Mouse (Mus musculus): ENCODE results near the gene Mis12. TPM values are rescaled to one million over a fixed set of nuclear protein-coding genes. Genes with fewer than 3 reads are reported as not detected.

Mis12 gene
- polyA plus RNA-seq, 1 experiment from 2014 or later: 54.0 TPM

DNA sequence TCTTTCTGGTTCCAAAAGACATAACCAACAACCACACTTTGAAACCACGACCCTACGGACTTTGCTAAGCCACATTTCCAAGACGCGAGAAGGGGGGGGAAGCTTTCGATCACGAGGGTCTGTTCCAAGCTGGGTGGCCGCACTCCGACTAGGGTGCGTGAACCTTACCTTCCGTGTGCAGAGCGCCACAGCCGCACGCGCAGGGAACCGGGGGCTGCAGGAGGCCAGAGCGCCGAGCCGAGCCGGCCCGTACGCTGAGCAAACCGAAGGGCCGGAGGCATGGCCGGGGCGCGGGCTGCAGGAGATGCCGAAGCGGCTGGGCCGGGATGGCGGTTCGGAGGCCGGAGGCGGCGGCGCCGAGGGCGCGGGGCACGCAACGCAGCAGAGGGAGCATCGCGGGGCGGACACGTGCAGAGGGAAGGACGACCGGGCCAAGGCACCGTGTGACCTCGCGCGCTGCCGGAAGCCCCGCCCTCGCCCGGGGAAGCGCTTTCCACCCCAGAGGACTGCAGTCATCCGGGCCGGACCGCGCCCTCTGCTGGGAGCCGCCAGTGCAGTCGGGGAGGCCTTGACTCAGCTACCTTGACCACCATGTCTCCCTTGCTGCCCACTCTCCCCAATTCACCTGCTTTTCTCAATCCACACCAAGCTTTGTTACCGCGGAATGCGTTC, 36.7 kb upstream of the Mis12 start, which contains the start of gene C1qbp:
Gene C1qbp (minus strand): TSS at position 470 of the 672 bp plus-strand sequence.
- peak; percentile 91 for ATAC-seq (ENCODE audit: insufficient number of reproducible peaks, insufficient read depth, low FRiP score, low TSS enrichment, low read depth)
- WGBS: under 1% methylated on average over 53 of the region's 64 CpGs
- Histone ChIP-seq H3K27ac (peak within 1 kb of the TSS; percentile 66), H3K4me2 (peak within 1 kb of the TSS; percentile 76), H3K4me3 (replicated peaks) (peak within 1 kb of the TSS; percentile 99), H3K27me3 (no peaks in the 10 kb centered on the region), H3K9ac (replicated peaks) (peak within 1 kb of the TSS; percentile 91), H3K9me3 (no peaks in the 10 kb centered on the region), H3K36me3 (peaks cover 69% of the 10 kb centered on the region), H3K4me1 (replicated peaks) (peaks cover 12% of the 10 kb centered on the region)

DNA sequence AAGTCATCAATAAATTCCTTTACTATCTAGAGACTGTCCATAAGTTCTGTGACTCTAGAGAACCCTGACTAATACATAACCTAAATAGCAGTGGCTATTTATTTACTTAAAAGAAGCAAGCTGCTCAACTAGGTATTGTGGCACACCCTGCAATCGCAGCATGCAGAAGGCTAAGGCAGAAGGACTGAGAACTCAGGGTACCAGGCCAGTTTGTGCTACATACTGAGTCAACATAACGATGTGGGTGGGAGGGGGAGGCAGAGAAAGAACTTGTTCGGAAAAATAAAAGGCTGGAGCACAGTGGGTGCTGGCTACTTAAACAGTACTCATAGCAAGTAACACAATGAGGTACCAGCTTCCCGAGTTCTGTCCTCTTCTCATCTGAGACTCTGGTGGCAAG, 18.2 kb upstream of the Mis12 start:
- Histone ChIP-seq H3K4me3 (replicated peaks) (no peak overlapping the region), H3K4me2 (no peak overlapping the region), H3K27ac (no peak overlapping the region), H3K4me1 (replicated peaks) (peaks cover 12% of the 10 kb centered on the region), H3K9me3 (no peaks in the 10 kb centered on the region), H3K9ac (replicated peaks) (no peak overlapping the region), H3K27me3 (no peaks in the 10 kb centered on the region), H3K36me3 (peaks cover 50% of the 10 kb centered on the region)
- 88% methylated on average over 4 of the region's 4 CpGs for WGBS
- ATAC-seq (ENCODE audit: insufficient number of reproducible peaks, insufficient read depth, low FRiP score, low TSS enrichment, low read depth): no peak

DNA sequence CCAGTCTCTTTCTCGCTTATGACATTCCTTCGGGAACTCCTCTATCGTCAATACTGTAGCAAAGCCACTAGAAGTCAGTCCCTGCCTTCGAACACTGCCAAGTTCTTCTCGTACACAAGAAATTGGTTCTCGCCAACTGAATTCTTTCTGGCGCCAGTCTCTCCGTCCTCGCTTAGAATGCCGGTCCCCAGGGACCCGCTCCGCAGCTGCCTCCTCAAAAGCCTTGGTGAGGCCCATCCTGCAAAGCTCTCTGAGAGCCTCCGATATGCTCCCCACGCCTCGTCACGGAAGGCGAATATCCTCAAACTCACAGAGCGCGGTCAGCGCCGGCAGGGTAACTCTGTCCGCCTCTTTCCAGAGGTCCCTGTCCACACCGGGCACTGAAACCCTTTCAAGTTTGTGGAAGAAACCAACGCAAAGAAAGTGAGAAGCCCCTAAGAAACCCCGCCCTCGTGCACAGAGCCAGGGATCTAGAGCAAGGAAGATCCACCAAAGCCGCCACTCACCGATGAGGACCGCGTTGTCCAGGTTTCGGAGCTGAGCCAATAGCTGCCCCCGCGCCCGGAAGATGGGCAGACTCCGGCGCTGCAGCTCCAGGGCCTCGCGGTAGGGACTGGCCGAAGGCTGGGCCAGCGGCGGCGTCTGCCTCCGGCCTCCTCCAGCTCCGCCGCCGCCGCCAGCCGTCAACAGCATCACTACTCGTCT, 15.6 kb upstream of the Mis12 start:
- Histone ChIP-seq H3K4me1 (replicated peaks) (peaks cover 12% of the 10 kb centered on the region), H3K9ac (replicated peaks) (peak overlapping the region; percentile 71), H3K36me3 (peaks cover 38% of the 10 kb centered on the region), H3K9me3 (no peaks in the 10 kb centered on the region), H3K4me2 (peak overlapping the region; percentile 92), H3K4me3 (replicated peaks) (peak overlapping the region; percentile 90), H3K27me3 (no peaks in the 10 kb centered on the region), H3K27ac (peak overlapping the region; percentile 77)
- peak; percentile 80 for ATAC-seq (ENCODE audit: insufficient number of reproducible peaks, insufficient read depth, low FRiP score, low TSS enrichment, low read depth)
- under 1% methylated on average over 49 of the region's 49 CpGs for WGBS

DNA sequence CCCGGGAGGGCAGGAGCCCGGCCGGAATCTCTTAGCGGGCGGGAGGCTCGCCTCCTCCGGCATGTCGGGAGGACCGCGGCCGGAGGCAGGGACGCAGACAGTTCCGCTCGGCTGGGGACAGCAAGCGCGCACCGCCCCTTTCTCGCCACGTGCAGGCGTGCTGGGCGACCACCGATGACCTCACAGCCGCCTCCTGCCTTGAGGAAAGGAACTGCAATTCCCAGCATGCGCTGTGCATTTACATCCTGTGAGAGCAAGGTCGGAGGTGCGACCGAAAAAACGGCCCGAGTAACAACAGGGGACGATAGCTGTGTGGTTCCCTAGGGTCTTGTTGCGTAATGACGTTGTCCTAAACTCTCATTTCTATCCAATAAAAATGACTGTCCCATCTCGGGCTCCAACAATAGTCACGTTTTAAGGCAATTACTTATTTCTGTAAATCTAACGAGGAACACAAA, 15.1 kb upstream of the Mis12 start, which contains the start of gene Dhx33:
Gene Dhx33 (minus strand): TSS at position 122 of the 458 bp plus-strand sequence.
- Histone ChIP-seq H3K27ac (peak within 1 kb of the TSS; percentile 77), H3K4me3 (replicated peaks) (peak within 1 kb of the TSS; percentile 90), H3K36me3 (peaks cover 37% of the 10 kb centered on the region), H3K9me3 (no peaks in the 10 kb centered on the region), H3K9ac (replicated peaks) (peak within 1 kb of the TSS; percentile 71), H3K4me2 (peak within 1 kb of the TSS; percentile 92), H3K4me1 (replicated peaks) (peaks cover 12% of the 10 kb centered on the region), H3K27me3 (no peaks in the 10 kb centered on the region)
- ATAC-seq (ENCODE audit: insufficient number of reproducible peaks, insufficient read depth, low FRiP score, low TSS enrichment, low read depth): peak; percentile 97
- WGBS: under 1% methylated on average over 35 of the region's 35 CpGs

DNA sequence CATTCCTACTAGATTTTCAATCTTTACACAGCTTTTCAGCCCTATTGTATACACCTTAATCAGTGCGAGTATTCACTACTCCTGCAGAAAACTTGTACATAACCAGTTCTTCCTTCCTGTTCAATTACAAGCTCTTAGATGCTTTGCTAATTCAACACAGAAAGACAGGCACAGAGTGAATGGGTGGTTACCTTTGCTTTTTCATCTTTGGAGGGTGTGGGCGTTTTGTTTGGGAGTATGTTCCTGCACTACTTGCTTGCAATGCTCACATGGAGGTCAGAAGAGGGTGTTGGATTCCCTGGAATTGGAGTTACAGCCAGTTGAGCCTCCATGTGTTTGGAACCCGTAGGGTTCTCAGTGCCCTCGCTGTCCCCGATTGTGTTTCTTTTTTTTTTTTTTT, 14.4 kb upstream of the Mis12 start:
- Histone ChIP-seq H3K4me1 (replicated peaks) (peaks cover 12% of the 10 kb centered on the region), H3K4me3 (replicated peaks) (peak overlapping the region; percentile 90; the same call in 1 of the 2 replicates), H3K4me2 (peak overlapping the region; percentile 92), H3K27me3 (no peaks in the 10 kb centered on the region), H3K27ac (no peak overlapping the region), H3K36me3 (peaks cover 37% of the 10 kb centered on the region), H3K9me3 (no peaks in the 10 kb centered on the region), H3K9ac (replicated peaks) (no peak overlapping the region)
- 67% methylated on average over 5 of the region's 5 CpGs for WGBS
- ATAC-seq (ENCODE audit: insufficient number of reproducible peaks, insufficient read depth, low FRiP score, low TSS enrichment, low read depth): no peak

DNA sequence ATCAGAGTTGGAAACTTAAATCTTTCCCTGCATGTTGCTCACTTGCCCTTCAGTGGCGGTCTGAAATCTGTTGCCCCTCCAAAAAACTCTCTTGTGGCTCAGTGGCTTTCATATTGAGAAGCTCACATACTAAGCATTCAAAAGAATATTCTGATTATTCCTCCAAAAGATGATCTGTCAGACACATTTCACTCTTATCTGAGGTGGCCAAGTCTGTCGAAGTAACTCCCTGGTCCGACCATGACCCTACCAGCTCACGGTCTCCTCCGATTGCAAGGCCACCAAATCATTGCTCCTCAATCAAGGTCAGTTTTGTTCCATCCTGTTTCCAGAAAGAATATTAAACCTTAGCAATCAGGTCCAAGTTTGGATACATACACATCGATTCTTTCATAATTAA, 12.4 kb upstream of the Mis12 start:
- WGBS: 91% methylated on average over 6 of the region's 6 CpGs

DNA sequence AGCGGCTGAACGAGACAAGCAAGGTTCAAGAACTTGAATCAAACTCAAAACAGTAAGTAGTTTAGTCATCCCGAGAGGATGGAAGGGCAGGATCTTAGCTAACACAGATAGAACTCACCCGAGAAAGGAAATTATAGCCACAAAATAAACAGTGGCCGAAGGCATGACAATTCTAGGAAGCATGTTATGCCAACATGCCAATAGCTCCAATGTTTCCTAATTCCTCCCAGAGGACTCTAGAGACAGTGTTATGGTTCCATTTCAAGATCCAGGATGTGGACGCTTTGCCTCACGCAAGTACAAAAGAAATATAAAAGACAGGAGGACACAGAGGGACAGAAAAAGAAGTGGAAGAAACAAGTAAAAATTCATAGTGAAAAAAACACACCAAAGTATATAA, 11.6 kb upstream of the Mis12 start:
- H3K4me1 ChIP-seq (replicated peaks): peaks cover 7% of the 10 kb centered on the region
- no peak overlapping the region for H3K27ac ChIP-seq
- H3K4me2 ChIP-seq: no peak overlapping the region
- H3K9me3 ChIP-seq: no peaks in the 10 kb centered on the region
- no peak overlapping the region for H3K4me3 ChIP-seq (replicated peaks)
- no peaks in the 10 kb centered on the region for H3K27me3 ChIP-seq
- ATAC-seq (ENCODE audit: insufficient number of reproducible peaks, insufficient read depth, low FRiP score, low TSS enrichment, low read depth): no peak
- no peak overlapping the region for H3K9ac ChIP-seq (replicated peaks)
- peaks cover 52% of the 10 kb centered on the region for H3K36me3 ChIP-seq
- WGBS: 93% methylated on average over 7 of the region's 7 CpGs

More for the DNA sequence above, 12.4 kb upstream of the Mis12 start:
- Histone ChIP-seq H3K36me3 (peaks cover 44% of the 10 kb centered on the region), H3K27me3 (no peaks in the 10 kb centered on the region), H3K4me2 (no peak overlapping the region), H3K9ac (replicated peaks) (no peak overlapping the region), H3K4me3 (replicated peaks) (no peak overlapping the region), H3K9me3 (no peaks in the 10 kb centered on the region), H3K27ac (no peak overlapping the region), H3K4me1 (replicated peaks) (peaks cover 12% of the 10 kb centered on the region)
- ATAC-seq (ENCODE audit: insufficient number of reproducible peaks, insufficient read depth, low FRiP score, low TSS enrichment, low read depth): no peak

DNA sequence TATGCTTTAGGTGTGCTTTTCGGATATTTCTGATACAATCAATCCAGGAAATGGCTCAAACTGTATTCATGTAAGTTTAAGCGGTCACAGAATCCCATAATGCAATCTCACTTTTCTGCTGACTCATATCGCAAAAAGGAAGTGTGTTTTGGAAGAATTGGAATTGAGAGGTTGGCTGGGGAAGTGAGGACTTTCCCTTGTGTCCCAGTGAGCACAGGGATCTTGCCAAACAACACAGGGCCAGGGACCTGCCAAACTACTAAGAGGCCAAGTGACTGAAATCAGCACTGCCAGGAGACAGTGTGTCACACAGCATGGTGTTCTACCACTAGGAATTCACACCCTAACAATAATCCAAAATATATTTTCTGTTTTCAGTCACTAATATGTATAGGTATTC, 11.1 kb upstream of the Mis12 start:
- Histone ChIP-seq H3K27ac (no peak overlapping the region), H3K4me1 (replicated peaks) (peaks cover 2% of the 10 kb centered on the region), H3K9me3 (no peaks in the 10 kb centered on the region), H3K9ac (replicated peaks) (no peak overlapping the region), H3K4me2 (no peak overlapping the region), H3K36me3 (peaks cover 54% of the 10 kb centered on the region), H3K27me3 (no peaks in the 10 kb centered on the region), H3K4me3 (replicated peaks) (no peak overlapping the region)
- no peak for ATAC-seq (ENCODE audit: insufficient number of reproducible peaks, insufficient read depth, low FRiP score, low TSS enrichment, low read depth)
- WGBS: 92% methylated on average over 3 of the region's 3 CpGs

DNA sequence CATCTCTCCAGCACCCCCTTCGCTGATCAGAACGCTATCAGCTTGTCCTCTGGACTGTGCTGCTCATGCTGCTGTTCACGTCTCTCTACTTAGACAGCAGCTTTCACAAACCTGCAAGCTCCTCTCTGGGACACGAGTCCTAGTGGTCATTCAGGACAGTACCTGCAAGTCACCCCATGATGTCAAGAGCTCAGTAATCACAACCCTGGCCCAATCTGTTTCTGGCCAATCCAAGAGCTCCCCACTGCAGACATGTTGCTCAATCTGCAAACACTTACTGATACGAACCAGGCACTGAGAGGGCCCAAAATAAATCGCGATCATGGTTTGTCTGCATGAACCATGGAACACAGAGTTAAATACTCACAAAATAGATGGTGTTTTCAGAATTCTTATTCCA, 6.7 kb upstream of the Mis12 start:
- 96% methylated on average over 7 of the region's 7 CpGs for WGBS
- Histone ChIP-seq H3K27me3 (no peaks in the 10 kb centered on the region), H3K9me3 (no peaks in the 10 kb centered on the region), H3K27ac (no peak overlapping the region), H3K4me2 (no peak overlapping the region), H3K9ac (replicated peaks) (no peak overlapping the region), H3K4me1 (replicated peaks) (no peaks in the 10 kb centered on the region; the same call in 1 of the 2 replicates), H3K4me3 (replicated peaks) (no peak overlapping the region), H3K36me3 (peaks cover 61% of the 10 kb centered on the region)
- no peak for ATAC-seq (ENCODE audit: insufficient number of reproducible peaks, insufficient read depth, low FRiP score, low TSS enrichment, low read depth)

DNA sequence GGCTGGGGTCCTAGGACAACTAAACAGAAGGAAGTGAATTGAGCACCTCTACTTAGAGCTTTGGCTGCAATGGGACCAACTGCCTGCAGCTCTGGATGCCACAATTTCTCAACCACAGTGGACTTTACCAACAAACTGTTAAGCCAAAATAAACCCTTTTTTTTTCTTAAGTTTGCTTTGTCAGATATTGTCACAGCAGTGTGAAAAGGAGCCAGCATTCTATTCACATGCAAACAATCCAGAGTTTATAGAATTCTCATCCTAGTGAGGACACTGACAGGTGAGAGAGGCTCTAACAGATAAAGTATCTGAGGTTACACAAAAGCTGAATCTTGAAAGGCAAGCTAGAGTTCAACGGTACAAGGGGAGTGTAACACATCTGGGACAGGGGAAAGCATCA, 2.4 kb upstream of the Mis12 start:
- 88% methylated on average over 1 of the region's 1 CpGs for WGBS
- Histone ChIP-seq H3K27ac (no peak overlapping the region), H3K36me3 (peaks cover 35% of the 10 kb centered on the region), H3K4me3 (replicated peaks) (no peak overlapping the region), H3K4me2 (no peak overlapping the region), H3K4me1 (replicated peaks) (peaks cover 14% of the 10 kb centered on the region), H3K9ac (replicated peaks) (no peak overlapping the region), H3K9me3 (no peaks in the 10 kb centered on the region), H3K27me3 (no peaks in the 10 kb centered on the region)
- ATAC-seq (ENCODE audit: insufficient number of reproducible peaks, insufficient read depth, low FRiP score, low TSS enrichment, low read depth): no peak

DNA sequence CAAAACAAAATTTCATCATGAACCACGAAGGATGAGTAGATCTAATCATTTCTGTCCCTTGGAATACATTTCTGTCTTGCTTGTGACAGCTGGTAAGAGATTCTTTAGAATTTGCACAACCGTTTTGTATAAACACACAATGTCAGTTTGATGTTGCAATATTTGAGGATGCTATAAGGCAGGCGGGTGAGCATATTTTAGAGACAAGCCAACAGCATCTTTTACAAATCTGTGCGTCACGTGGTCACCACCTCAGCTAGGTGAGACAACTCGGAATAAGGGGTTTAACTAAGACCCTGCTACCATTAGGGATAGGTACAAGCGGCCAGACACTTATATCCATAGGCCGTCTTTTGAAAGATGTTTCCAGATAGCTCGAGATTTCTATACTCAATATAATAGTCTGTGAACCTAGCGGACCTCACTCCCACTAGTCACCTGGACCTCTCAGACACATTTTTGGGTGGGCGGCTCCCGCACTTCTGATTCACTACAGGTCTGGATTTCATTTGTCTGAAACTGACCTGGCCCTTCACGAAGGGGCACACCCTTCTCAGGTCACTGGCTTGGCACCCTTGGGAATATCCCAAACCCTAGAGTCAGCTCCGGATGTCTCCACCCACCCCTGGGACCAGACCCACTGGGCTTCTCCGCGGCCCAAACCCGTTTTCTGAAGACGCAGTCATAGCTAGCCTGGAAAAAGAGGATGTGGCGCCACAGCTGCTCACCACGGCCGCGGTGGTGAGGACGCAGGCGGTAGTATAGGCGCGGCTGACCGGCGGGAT, 803 bp upstream of the Mis12 start:
- peak overlapping the region; percentile 91 for H3K9ac ChIP-seq (replicated peaks)
- ATAC-seq (ENCODE audit: insufficient number of reproducible peaks, insufficient read depth, low FRiP score, low TSS enrichment, low read depth): peak; percentile 17; the same call in 1 of the 2 replicates
- 6% methylated on average over 28 of the region's 28 CpGs for whole genome bisulfite sequencing
- H3K4me3 ChIP-seq (replicated peaks): peak overlapping the region; percentile 91
- H3K27ac ChIP-seq: peak overlapping the region; percentile 78; the same call in 1 of the 2 replicates
- no peaks in the 10 kb centered on the region for H3K9me3 ChIP-seq
- H3K4me1 ChIP-seq (replicated peaks): peaks cover 14% of the 10 kb centered on the region
- peak overlapping the region; percentile 68 for H3K4me2 ChIP-seq
- no peaks in the 10 kb centered on the region for H3K27me3 ChIP-seq
- peaks cover 36% of the 10 kb centered on the region for H3K36me3 ChIP-seq

All from limb, embryonic 12.5 days (tissue).